Mouse (Mus musculus) lung, embryonic 15.5 days (tissue): ENCODE measurements around the gene Brap. TPM values are rescaled to one million over a fixed set of nuclear protein-coding genes. Genes with fewer than 3 reads are reported as not detected.
"Not testable (repeated sequence)": the region's sequence is repeated elsewhere in the genome, so short reads cannot be mapped to it uniquely, and the experiment has no call there.

Source experiments
- ATAC-seq: fragments of 200-750 bp; cut with Nextera tagmentation; 2 replicates; pipeline ENCODE4 v1.8.0; 2017; ENCODE audit warnings: moderate number of reproducible peaks, borderline replicate concordance; ENCODE audit not compliant: low FRiP score, low TSS enrichment; ENCODE audit errors: extremely low read depth
- H3K27ac ChIP-seq: fragments of 300-500 bp; sonication (generic); 2 replicates; pipeline ENCODE4 v1.5.1; 2015; ENCODE audit warnings: moderate library complexity, mild to moderate bottlenecking, inconsistent platforms
- H3K27me3 ChIP-seq: fragments of 300-500 bp; sonication (generic); 2 replicates; pipeline ENCODE4 v1.6.1; 2015; ENCODE audit warnings: inconsistent platforms
- H3K36me3 ChIP-seq: fragments of 300-500 bp; sonication (generic); 2 replicates; pipeline ENCODE4 v1.6.1; 2015; ENCODE audit warnings: inconsistent platforms
- H3K4me1 ChIP-seq: fragments of 300-500 bp; sonication (generic); 2 replicates; pipeline ENCODE4 v1.6.1; 2015; ENCODE audit warnings: inconsistent platforms
- H3K4me2 ChIP-seq: fragments of 300-500 bp; sonication (generic); 2 replicates; pipeline ENCODE4 v1.6.1; 2015; ENCODE audit warnings: inconsistent platforms, mild to moderate bottlenecking, moderate library complexity
- H3K4me3 ChIP-seq: fragments of 300-500 bp; sonication (generic); 2 replicates; pipeline ENCODE4 v1.5.1; 2015; ENCODE audit warnings: mild to moderate bottlenecking, inconsistent platforms
- H3K9ac ChIP-seq: fragments of 300-500 bp; sonication (generic); 2 replicates; pipeline ENCODE4 v1.6.1; 2015; ENCODE audit warnings: inconsistent platforms
- H3K9me3 ChIP-seq: fragments of 300-500 bp; sonication (generic); 2 replicates; pipeline ENCODE4 v1.6.1; 2016; ENCODE audit warnings: inconsistent platforms
- WGBS: fragments of 180-500 bp; shearing (Covaris S2); methylation state at CpG from one replicate; pipeline ENCODE4 v1.1.7; 2015; 5-methylcytosine and 5-hydroxymethylcytosine counted together
- polyA plus RNA-seq: library from polyadenylated mRNA; unstranded; fragments of >200 nt; fragmentation: Nextera tagmentation; extraction: Ambion mirVana; gene quantifications from 2 replicates; pipeline ENCODE4 v1.2.1, GENCODE M21; 2015

The Brap gene
- polyA plus RNA-seq, 1 experiment from 2014 or later: 41.4 TPM

GRCm38 (mm10) chr5:121639601-121640000 is 20.8 kb upstream of the Brap start:
- Histone ChIP-seq H3K4me3 (no peak overlapping the region), H3K4me1 (no peaks in the 10 kb centered on the region), H3K9ac (no peak overlapping the region), H3K4me2 (no peak overlapping the region), H3K27me3 (no peaks in the 10 kb centered on the region), H3K9me3 (no peaks in the 10 kb centered on the region), H3K36me3 (no peaks in the 10 kb centered on the region), H3K27ac (no peak overlapping the region)
- ATAC-seq: no peak
- WGBS: 83% methylated on average over 9 of the region's 9 CpGs

DNA sequence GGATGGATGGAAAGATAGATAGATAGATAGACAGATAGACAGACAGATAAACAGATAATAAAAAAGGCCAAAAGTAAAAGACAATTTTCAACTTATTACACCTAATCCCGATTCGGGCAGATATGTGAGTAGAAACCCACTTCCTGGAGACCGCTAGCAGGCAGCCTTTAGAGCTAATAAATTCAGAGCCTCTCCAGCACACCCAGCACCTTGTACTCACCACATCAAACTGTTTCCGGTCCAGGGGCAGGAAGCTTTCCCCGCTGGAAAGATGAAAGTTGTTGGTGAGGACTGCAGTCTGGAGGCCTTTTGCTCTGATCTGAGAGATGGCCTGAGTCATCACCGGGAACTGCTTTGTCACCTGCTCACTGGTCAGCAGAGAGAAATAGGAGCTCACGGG is 11.2 kb upstream of the Brap start:
- Histone ChIP-seq H3K4me2 (no peak overlapping the region), H3K4me1 (no peaks in the 10 kb centered on the region), H3K4me3 (no peak overlapping the region), H3K9me3 (no peaks in the 10 kb centered on the region), H3K27ac (no peak overlapping the region), H3K9ac (no peak overlapping the region), H3K27me3 (no peaks in the 10 kb centered on the region), H3K36me3 (no peaks in the 10 kb centered on the region)
- ATAC-seq: no peak
- 72% methylated on average over 7 of the region's 7 CpGs for WGBS

GRCm38 (mm10) chr5:121654526-121654925 is 5.8 kb upstream of the Brap start:
- Histone ChIP-seq H3K9ac (no peak overlapping the region), H3K9me3 (no peaks in the 10 kb centered on the region), H3K27ac (no peak overlapping the region), H3K4me3 (no peak overlapping the region), H3K4me1 (peaks cover 2% of the 10 kb centered on the region; the same call in 1 of the 2 replicates), H3K36me3 (no peaks in the 10 kb centered on the region), H3K4me2 (no peak overlapping the region), H3K27me3 (no peaks in the 10 kb centered on the region)
- ATAC-seq: no peak
- WGBS: 72% methylated on average over 4 of the region's 4 CpGs

DNA sequence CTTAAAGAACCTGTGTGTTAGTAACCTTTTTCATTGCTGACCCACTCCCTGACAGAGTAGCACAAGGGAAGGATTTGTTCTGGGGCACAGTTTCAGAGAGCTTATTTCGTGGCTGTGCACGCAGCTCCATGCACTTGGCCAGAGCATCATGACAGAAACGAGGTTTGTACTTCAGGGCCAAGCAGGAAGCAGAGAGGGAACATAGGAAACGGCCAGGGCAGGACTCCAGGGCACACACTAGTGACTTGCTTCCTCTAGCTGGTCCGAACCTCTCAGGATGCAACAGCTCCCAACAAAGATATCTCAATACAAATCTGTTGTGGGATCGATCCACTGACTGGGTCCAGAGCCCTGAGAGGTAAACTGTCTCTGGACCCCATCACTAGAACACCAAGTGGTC is 3.5 kb upstream of the Brap start:
- not testable (repeated sequence) for H3K36me3 ChIP-seq, H3K9ac ChIP-seq, H3K27me3 ChIP-seq, ATAC-seq, H3K4me3 ChIP-seq, H3K27ac ChIP-seq, H3K9me3 ChIP-seq, H3K4me2 ChIP-seq
- peaks cover 13% of the 10 kb centered on the region; the same call in 1 of the 2 replicates for H3K4me1 ChIP-seq
- WGBS: 65% methylated on average over 6 of the region's 6 CpGs

GRCm38 (mm10) chr5:121657656-121658055 is 2.7 kb upstream of the Brap start:
- peaks cover 15% of the 10 kb centered on the region; the same call in 1 of the 2 replicates for H3K4me1 ChIP-seq
- H3K4me2 ChIP-seq, ATAC-seq, H3K27me3 ChIP-seq, H3K27ac ChIP-seq, H3K9me3 ChIP-seq, H3K9ac ChIP-seq, H3K4me3 ChIP-seq, H3K36me3 ChIP-seq: not testable (repeated sequence)
- WGBS: 83% methylated on average over 6 of the region's 6 CpGs

DNA sequence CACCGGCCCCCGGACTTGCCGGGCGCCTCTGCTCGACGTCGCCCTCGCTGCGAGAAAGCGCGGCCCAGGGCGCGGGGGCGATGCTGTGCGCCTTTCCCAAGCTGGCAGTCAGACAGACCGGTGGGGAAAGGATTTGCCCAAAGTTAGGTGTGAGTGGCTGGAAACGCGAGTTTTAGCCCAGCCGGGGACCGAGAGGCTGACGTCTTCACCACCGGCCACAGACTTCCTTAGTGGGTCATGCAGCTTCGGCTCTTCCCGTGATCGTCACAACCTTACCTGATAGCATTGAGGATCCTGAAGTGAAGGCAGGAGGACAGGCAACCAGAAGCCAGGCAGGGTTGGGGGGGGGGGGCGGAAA is 513 bp downstream of the Brap start:
- WGBS: under 1% methylated on average over 26 of the region's 26 CpGs
- peak overlapping the region; percentile 85 for H3K4me2 ChIP-seq
- peak overlapping the region; percentile 82 for H3K4me3 ChIP-seq
- H3K27ac ChIP-seq: peak overlapping the region; percentile 61
- H3K36me3 ChIP-seq: peaks cover 27% of the 10 kb centered on the region
- peak; percentile 27; the same call in 1 of the 2 replicates for ATAC-seq
- no peaks in the 10 kb centered on the region for H3K27me3 ChIP-seq
- peak overlapping the region; percentile 90 for H3K9ac ChIP-seq
- peaks cover 15% of the 10 kb centered on the region; the same call in 1 of the 2 replicates for H3K4me1 ChIP-seq
- no peaks in the 10 kb centered on the region for H3K9me3 ChIP-seq

DNA sequence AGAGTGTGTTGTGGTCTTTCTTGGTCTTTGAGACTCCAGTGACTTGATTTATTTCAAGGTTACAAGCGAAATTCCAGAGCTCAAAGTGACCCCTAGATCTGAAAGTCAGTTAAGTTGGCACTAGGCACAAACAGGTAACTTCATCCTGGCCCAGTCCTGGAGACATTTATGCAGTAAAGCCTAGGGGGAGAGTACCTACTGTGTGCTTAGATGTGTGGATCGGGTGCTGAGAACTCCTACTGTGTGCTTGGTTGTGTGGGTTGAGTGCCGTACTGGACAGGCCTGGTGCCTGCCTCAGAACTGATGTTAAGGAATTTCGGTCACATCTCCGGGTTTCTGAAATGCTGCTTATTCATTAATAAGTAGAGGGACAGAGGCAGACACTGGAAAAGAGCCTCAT is 1.1 kb downstream of the Brap start:
- Histone ChIP-seq H3K9ac (peak overlapping the region; percentile 90), H3K27ac (no peak overlapping the region), H3K4me2 (peak overlapping the region; percentile 85), H3K4me1 (peaks cover 15% of the 10 kb centered on the region; the same call in 1 of the 2 replicates), H3K27me3 (no peaks in the 10 kb centered on the region), H3K4me3 (peak overlapping the region; percentile 82), H3K36me3 (peaks cover 32% of the 10 kb centered on the region), H3K9me3 (no peaks in the 10 kb centered on the region)
- ATAC-seq: no peak
- WGBS: 80% methylated on average over 5 of the region's 5 CpGs

DNA sequence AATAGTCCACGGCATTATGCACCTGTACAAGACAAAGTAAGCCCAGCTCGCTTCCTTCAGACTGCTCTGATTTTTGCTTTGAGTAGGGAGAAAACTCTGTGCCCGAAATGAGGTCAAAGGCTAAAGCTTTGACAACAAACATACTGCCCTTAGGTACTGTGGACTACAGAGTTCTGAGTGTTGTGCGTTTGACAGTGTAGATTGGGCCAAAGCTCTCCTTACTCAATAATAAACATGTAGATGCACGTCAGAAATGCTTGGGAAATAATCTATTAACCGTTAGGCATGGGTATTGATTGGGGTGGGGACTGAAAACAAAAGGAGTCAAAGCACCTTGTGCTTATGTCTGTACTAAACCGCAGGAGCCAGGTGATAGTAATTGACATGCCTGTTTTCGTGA is 3.1 kb downstream of the Brap start:
- no peak overlapping the region for H3K4me2 ChIP-seq
- WGBS: 78% methylated on average over 8 of the region's 8 CpGs
- H3K9ac ChIP-seq: no peak overlapping the region
- H3K36me3 ChIP-seq: peaks cover 36% of the 10 kb centered on the region
- no peak overlapping the region for H3K27ac ChIP-seq
- no peaks in the 10 kb centered on the region for H3K27me3 ChIP-seq
- no peaks in the 10 kb centered on the region for H3K9me3 ChIP-seq
- ATAC-seq: no peak
- H3K4me3 ChIP-seq: no peak overlapping the region
- H3K4me1 ChIP-seq: peaks cover 21% of the 10 kb centered on the region; the same call in 1 of the 2 replicates

DNA sequence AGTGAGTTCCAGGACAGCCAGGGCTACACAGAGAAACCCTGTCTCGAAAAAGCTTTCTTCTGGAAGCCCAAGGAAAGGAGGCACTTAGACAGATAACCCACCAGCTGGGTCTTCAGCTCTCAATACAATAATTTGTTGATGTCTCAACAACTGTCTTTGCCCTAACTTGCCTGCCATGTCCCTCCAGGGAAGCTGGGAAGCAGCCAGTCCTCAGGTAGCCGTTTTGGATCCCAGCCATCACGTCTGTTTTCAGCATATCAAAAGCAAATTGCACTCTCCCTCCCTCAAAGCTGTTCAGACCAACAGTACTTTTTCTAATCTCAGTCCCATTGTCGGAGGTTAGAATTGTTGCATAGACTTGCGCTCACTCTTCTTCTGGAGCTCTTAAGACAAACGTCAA is 3.7 kb downstream of the Brap start:
- peaks cover 36% of the 10 kb centered on the region for H3K36me3 ChIP-seq

GRCm38 (mm10) chr5:121664971-121665370 is 4.6 kb downstream of the Brap start:
- H3K4me1 ChIP-seq: peaks cover 19% of the 10 kb centered on the region; the same call in 1 of the 2 replicates
- ATAC-seq: no peak
- H3K9me3 ChIP-seq: no peaks in the 10 kb centered on the region
- H3K9ac ChIP-seq: no peak overlapping the region
- no peak overlapping the region for H3K4me2 ChIP-seq
- peaks cover 40% of the 10 kb centered on the region for H3K36me3 ChIP-seq
- H3K4me3 ChIP-seq: no peak overlapping the region
- WGBS: 93% methylated on average over 9 of the region's 9 CpGs
- H3K27ac ChIP-seq: no peak overlapping the region
- H3K27me3 ChIP-seq: no peaks in the 10 kb centered on the region

More for the DNA sequence above, 3.7 kb downstream of the Brap start:
- no peak overlapping the region for H3K27ac ChIP-seq
- no peak for ATAC-seq
- no peaks in the 10 kb centered on the region for H3K27me3 ChIP-seq
- H3K4me1 ChIP-seq: peaks cover 24% of the 10 kb centered on the region; the same call in 1 of the 2 replicates
- no peak overlapping the region for H3K4me3 ChIP-seq
- no peaks in the 10 kb centered on the region for H3K9me3 ChIP-seq
- no peak overlapping the region for H3K4me2 ChIP-seq
- no peak overlapping the region for H3K9ac ChIP-seq
- 85% methylated on average over 6 of the region's 6 CpGs for WGBS

GRCm38 (mm10) chr5:121667067-121667466 is 6.7 kb downstream of the Brap start:
- H3K27ac ChIP-seq: no peak overlapping the region
- ATAC-seq: no peak
- H3K4me1 ChIP-seq: peaks cover 9% of the 10 kb centered on the region; the same call in 1 of the 2 replicates

DNA sequence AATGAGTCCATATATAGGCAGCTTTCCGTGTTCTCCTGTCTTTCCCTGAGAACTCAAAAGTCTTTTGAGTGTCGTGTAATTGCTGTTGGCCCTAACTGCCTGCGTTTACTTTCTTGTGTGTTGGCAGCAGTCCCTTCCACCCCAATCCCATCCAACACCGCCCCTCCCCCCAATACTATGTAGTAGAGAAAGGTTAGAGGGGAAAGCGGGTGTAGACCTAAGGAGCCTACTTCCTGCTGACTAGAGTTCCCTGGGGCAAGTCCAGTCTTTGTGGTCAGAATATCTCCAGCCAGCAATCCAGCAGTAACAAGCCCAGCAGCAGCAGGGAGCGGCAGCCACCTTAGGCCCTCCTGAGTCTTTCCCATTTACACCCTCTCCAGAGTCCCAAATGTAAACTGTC is 8.0 kb downstream of the Brap start:
- Histone ChIP-seq H3K4me3 (no peak overlapping the region), H3K27ac (no peak overlapping the region), H3K9me3 (no peaks in the 10 kb centered on the region), H3K9ac (no peak overlapping the region), H3K4me1 (peaks cover 9% of the 10 kb centered on the region; the same call in 1 of the 2 replicates), H3K4me2 (no peak overlapping the region), H3K27me3 (no peaks in the 10 kb centered on the region), H3K36me3 (peaks cover 57% of the 10 kb centered on the region)
- WGBS: 53% methylated on average over 6 of the region's 6 CpGs
- ATAC-seq: no peak

More at GRCm38 (mm10) chr5:121667067-121667466, 6.7 kb downstream of the Brap start:
- Histone ChIP-seq H3K4me2 (no peak overlapping the region), H3K9me3 (no peaks in the 10 kb centered on the region), H3K9ac (no peak overlapping the region), H3K36me3 (peaks cover 53% of the 10 kb centered on the region), H3K27me3 (no peaks in the 10 kb centered on the region), H3K4me3 (no peak overlapping the region)
- 72% methylated on average over 4 of the region's 4 CpGs for WGBS

- peaks cover 9% of the 10 kb centered on the region; the same call in 1 of the 2 replicates for H3K4me1 ChIP-seq
- no peak overlapping the region for H3K27ac ChIP-seq
- H3K9me3 ChIP-seq: no peaks in the 10 kb centered on the region
- H3K4me3 ChIP-seq: no peak overlapping the region
- H3K36me3 ChIP-seq: peaks cover 52% of the 10 kb centered on the region
- no peaks in the 10 kb centered on the region for H3K27me3 ChIP-seq
- ATAC-seq: no peak
- H3K4me2 ChIP-seq: no peak overlapping the region
- H3K9ac ChIP-seq: no peak overlapping the region
- 78% methylated on average over 3 of the region's 3 CpGs for WGBS
These were observed 10.0 kb downstream of the Brap start for GRCm38 (mm10) chr5:121670412-121670811.
